Mouse (Mus musculus) lung, postnatal 10 days (tissue): ENCODE results near the gene Taar5.

Experiments
- DNase-seq: peaks from one replicate; pipeline ENCODE4 v3.0.0; 2021

The Taar5 gene

GRCm38 (mm10) chr10:23970656-23971165 is at the start of gene Taar5:
Taar5 (plus strand) TSS chr10:23970706.
- DNase-seq, result no peak

- DNase-seq, result no peak
Observed at GRCm38 (mm10) chr10:23922468-23922867, 48.0 kb upstream of the Taar5 start.

- no peak for DNase-seq
Observed at GRCm38 (mm10) chr10:23923941-23924340, 46.6 kb upstream of the Taar5 start.

DNA sequence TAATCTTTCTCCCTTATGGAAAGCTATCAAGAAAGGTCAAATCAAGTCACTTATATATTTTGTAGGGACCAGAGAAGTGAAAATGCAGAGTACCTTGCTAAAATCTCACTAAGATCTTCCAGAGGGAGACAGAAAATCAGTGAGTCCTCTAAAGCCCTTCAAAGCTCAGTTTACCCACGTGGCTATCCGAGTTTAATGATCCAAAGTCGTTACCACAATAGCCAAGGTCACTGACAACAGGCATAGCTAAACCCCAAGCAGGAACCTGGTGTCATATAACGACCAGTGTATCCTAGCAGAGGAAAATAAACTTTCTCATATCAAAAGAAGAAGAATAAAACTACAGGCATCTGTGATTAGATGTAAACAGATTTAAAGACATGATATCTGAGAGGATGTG is 32.9 kb upstream of the Taar5 start:
- DNase-seq, result no peak

GRCm38 (mm10) chr10:23938312-23938711 is 32.2 kb upstream of the Taar5 start, which contains the start of gene Taar2:
Taar2 (plus strand) TSS chr10:23938572.
- DNase-seq, result no peak

DNA sequence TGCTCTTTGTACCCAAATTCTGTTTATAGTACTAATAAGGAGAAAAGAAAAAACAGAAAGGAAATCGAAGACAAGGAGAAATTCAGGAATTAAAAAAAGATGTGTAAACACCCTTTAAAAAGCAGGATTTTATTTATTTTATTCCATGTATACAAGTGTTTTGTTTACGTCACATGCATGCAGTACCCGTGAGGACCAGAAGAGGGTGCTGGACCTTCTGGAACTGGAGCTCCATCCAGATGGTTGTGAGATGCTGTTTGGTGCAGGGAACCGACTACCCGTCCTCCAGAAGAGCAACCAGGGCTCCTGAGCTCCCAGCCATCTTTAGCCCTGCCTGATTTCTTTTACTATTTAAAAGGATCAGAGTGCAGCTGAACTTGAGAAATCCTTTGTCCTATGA is 28.0 kb upstream of the Taar5 start:
- DNase-seq, result no peak

DNA sequence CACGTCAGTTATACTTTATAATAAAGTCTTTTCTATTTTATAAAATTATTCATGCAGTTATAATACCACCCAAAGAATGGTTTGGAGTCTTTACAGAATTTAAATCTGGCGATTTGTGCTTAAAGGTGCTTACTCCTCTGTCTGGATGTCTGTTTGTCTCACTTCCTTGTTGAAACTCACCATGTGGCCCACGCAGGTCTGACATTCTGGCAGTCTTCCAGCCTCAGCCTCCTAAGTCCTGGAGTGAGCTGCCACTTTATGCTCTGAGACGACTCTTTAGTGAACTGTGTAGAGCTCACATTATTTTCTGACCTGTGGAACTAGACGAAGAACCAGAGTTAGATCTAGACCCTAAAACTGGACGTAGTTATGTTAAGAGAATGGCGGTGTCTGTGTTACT is 22.5 kb upstream of the Taar5 start:
- DNase-seq, result peak; percentile 21

- DNase-seq, result no peak
Observed at GRCm38 (mm10) chr10:23949508-23950005, 20.9 kb upstream of the Taar5 start, which contains the start of gene Taar3. Taar3 (plus strand) TSS chr10:23949558.

GRCm38 (mm10) chr10:23951714-23952113 is 18.8 kb upstream of the Taar5 start:
- no peak for DNase-seq

- DNase-seq, result peak; percentile 5
Observed at GRCm38 (mm10) chr10:23959071-23959470, 11.4 kb upstream of the Taar5 start.

DNA sequence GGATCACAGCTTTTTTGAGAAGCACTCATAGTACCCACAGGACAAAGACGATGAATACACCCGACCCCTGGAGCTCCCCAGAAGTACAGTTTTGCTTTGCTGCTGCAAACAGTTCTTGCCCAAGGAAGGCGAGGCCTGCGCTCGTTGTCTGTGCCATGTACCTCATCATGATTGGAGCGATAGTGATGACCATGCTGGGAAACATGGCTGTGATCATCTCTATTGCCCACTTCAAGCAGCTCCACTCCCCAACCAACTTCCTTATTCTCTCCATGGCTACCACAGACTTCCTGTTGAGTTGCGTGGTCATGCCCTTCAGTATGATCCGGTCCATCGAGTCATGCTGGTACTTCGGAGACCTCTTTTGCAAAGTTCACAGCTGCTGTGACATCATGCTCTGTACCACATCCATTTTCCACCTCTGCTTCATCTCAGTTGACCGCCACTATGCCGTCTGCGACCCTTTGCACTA is 10.0 kb upstream of the Taar5 start, which contains the start of gene Taar4:
Gene Taar4, plus strand, starts transcription at position 51 of the 472 bp plus-strand sequence.
- DNase-seq, result no peak

GRCm38 (mm10) chr10:23963444-23963843 is 7.1 kb upstream of the Taar5 start:
- DNase-seq, result peak; percentile 7

DNA sequence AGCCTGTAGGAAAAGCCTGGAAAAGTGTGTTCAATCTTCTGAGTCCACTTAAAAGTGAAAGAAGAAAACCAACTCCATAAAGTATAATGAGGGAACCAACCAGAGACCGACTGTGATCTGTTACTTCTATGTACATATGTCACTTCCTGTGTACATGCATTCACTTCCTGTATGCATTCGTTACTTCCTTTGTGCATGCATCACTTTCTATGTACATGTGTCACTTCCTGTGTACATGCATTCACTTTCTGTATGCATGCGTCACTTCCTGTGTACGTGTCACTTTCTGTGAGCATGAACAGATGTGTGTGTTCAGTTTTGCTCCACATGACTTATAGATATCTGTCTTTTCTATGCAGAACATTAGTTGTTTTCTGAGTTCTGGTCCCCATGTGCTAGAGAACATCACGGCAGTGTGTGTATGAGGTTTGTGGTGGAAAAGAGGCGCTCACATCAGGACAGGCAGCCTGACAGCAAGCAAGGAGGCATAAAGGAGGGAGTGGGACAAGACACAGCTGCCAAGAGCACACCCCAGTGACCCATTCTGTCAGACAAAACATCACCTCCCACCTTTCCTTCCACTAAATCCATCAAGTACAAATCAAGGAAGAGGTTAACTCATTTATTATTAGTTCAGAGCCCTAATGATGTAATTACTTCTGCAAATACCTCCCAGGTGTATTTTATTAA is 5.4 kb upstream of the Taar5 start:
- no peak for DNase-seq

GRCm38 (mm10) chr10:23971256-23971655 is 750 bp downstream of the Taar5 start:
- no peak for DNase-seq

DNA sequence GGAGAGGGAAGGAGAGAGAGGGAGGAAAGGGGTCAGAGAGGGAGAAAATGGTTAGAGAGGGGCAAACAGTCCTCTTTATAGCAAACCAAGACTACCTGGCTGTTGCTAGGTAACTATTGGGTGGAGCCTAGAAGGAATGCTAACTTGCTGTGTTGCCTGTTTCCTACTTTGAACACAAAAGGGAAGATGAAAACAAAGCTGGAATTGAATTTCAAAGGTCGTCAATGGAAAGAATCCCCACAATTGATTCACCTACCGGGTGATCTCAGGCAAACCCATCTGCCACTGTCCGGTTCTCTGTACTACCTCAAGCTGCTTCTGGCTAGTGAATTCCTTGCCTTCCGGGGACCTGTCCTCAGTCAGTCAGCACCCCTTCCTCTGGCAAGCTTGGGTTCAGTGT is 7.5 kb downstream of the Taar5 start:
- no peak for DNase-seq

- DNase-seq, result peak; percentile 81
Observed at GRCm38 (mm10) chr10:23978901-23979705, 8.6 kb downstream of the Taar5 start.

DNA sequence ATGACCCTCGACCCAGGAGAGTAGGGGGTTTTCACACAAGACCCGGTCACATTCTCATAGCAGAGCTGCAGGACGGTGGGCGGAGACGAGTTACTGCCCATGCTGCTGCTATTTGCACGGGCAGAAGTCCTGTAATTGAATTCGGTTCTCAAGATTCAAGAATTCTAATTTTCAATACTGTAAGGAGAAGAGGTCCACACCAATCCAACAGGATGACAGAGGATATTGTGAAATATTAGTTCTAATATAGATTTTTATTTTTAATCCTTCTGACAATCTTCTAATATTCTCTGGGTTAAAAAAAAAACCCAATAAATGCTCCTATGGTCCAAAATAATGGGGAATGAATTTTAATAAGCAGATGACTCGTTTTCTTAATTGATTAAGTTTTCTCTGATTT is 15.0 kb downstream of the Taar5 start, which contains the start of gene Taar6:
Gene Taar6, minus strand, starts transcription at position 101 of the 400 bp plus-strand sequence.
- no peak for DNase-seq

GRCm38 (mm10) chr10:23986419-23986818 is 15.9 kb downstream of the Taar5 start:
- DNase-seq, result no peak

DNA sequence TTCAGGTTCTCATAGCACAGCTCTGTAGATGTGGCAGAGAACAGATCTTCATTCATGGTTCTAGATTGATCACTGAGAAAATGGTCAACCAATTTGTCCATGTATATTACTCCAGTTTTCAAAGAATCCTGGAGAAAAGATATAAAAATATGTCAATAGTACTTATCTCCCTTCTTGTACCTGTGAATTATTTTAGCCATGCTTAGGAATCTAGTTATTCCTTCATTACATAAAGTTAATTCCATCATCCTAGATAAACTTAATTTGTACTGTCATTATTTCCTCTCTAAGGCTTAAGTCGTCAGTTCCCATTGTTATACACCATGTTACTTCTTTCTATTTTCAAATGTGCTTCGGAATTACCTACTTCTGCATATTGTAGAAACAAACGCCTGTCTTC is 22.9 kb downstream of the Taar5 start, which contains the start of gene Taar7a:
Gene Taar7a, minus strand, starts transcription at position 101 of the 400 bp plus-strand sequence.
- no peak for DNase-seq

GRCm38 (mm10) chr10:23999639-24000038 is 29.1 kb downstream of the Taar5 start, which contains the start of gene Taar7b:
Taar7b (plus strand) TSS chr10:23999939.
- DNase-seq, result no peak

DNA sequence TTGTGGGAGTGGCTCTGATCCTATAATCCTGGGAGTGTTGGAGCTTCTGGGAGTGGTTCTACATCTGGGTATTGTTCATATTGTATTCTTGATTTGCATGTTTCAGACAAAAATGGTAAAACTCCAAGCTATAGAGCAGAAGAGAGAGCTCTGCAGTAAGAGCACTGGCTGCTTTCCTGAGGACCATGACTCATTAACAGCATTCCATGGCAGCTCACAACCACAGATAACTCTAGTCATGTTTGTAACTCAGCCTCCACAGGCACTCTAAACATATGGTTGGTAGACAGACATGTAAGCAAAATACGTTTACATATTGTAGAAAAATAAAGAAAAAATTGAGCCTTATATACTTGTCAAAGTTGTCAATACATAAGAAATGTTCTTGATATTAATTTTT is 35.9 kb downstream of the Taar5 start:
- no peak for DNase-seq

GRCm38 (mm10) chr10:24007034-24007433 is 36.5 kb downstream of the Taar5 start:
- no peak for DNase-seq

DNA sequence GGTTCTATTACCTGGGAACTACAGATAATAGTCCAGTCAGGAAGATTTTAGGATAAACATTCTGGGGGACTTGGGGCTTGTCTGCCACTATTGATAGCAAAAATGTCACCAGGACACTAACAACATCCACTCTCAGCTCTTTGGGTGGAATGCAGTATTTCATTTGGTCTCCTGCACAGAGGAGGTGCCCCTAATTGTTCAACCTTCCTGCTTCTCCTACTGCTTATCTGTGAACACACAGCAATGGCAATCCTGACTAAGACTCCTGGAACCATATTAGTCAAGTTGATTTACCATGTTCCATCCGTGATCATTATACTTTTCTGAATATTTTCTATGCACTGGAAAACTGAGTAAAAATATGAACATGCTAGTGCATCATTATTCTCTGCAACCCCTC is 37.6 kb downstream of the Taar5 start:
- DNase-seq, result no peak
